Mouse (Mus musculus) layer of hippocampus, postnatal 14 days (tissue): ENCODE measurements around the gene Gm6993. TPM values are rescaled to one million over a fixed set of nuclear protein-coding genes. Genes with fewer than 3 reads are reported as not detected.
A peak's percentile ranks its signal among the peaks of the same experiment; 100 is the strongest.

ENCODE experiments used
- DNase-seq, 2 experiments: peaks; one replicate each; pipeline ENCODE4 v3.0.0; 2021 to 2022; ENCODE audit warnings: low spot score in 2 of 2, mixed read lengths in 1 of 2
- long read RNA-seq, 2 experiments: library from polyadenylated mRNA; stranded (forward); transcript quantifications; one replicate each; pipeline ENCODE4 v2.0.0; 2021
- total RNA-seq, 2 experiments: library from RNA; stranded (reverse); gene quantifications; 2 replicates each; pipeline ENCODE4 v1.2.3; 2021

Gene Gm6993
- not detected for total RNA-seq
- long read RNA-seq, experiment 1, result 0 reads
- long read RNA-seq, experiment 2, result 0 reads

- no peak for DNase-seq
Observed at GRCm38 (mm10) chr12:31240470-31240869, at the start of gene Gm6993. Gm6993 (plus strand) TSS chr12:31240770.

- peak in 1 of 2 experiments; percentile 8 for DNase-seq
Observed at GRCm38 (mm10) chr12:31191329-31191954, 49.1 kb upstream of the Gm6993 start.

GRCm38 (mm10) chr12:31202509-31202908 is 38.1 kb upstream of the Gm6993 start:
- no peak for DNase-seq

GRCm38 (mm10) chr12:31203746-31204455 is 36.7 kb upstream of the Gm6993 start:
- no peak for DNase-seq

GRCm38 (mm10) chr12:31204898-31205297 is 35.7 kb upstream of the Gm6993 start:
- no peak for DNase-seq

GRCm38 (mm10) chr12:31205983-31206633 is 34.5 kb upstream of the Gm6993 start:
- no peak for DNase-seq

- no peak for DNase-seq
Observed at GRCm38 (mm10) chr12:31208766-31209165, 31.8 kb upstream of the Gm6993 start.

GRCm38 (mm10) chr12:31209377-31209805 is 31.2 kb upstream of the Gm6993 start:
- peak; percentile 9 to 53 for DNase-seq

- DNase-seq, result peak in 1 of 2 experiments; percentile 29
Observed at GRCm38 (mm10) chr12:31213556-31213955, 27.0 kb upstream of the Gm6993 start.

- no peak for DNase-seq
Observed at GRCm38 (mm10) chr12:31215003-31215402, 25.6 kb upstream of the Gm6993 start.

GRCm38 (mm10) chr12:31217232-31217631 is 23.3 kb upstream of the Gm6993 start:
- DNase-seq, result no peak

- no peak for DNase-seq
Observed at GRCm38 (mm10) chr12:31218774-31219173, 21.8 kb upstream of the Gm6993 start.

GRCm38 (mm10) chr12:31221522-31221921 is 19.0 kb upstream of the Gm6993 start:
- no peak for DNase-seq

GRCm38 (mm10) chr12:31222282-31222681 is 18.3 kb upstream of the Gm6993 start:
- no peak for DNase-seq

GRCm38 (mm10) chr12:31222741-31223140 is 17.8 kb upstream of the Gm6993 start:
- no peak for DNase-seq

GRCm38 (mm10) chr12:31225451-31225850 is 15.1 kb upstream of the Gm6993 start:
- no peak for DNase-seq

- DNase-seq, result no peak
Observed at GRCm38 (mm10) chr12:31227167-31227566, 13.4 kb upstream of the Gm6993 start.

- no peak for DNase-seq
Observed at GRCm38 (mm10) chr12:31228878-31229277, 11.7 kb upstream of the Gm6993 start.

- DNase-seq, result no peak
Observed at GRCm38 (mm10) chr12:31232635-31233034, 7.9 kb upstream of the Gm6993 start.

GRCm38 (mm10) chr12:31235018-31235417 is 5.6 kb upstream of the Gm6993 start:
- DNase-seq, result no peak

- peak in 1 of 2 experiments; percentile 11 for DNase-seq
Observed at GRCm38 (mm10) chr12:31236861-31237595, 3.5 kb upstream of the Gm6993 start.
